Mouse (Mus musculus) intestine, embryonic 14.5 days (tissue): ENCODE measurements around the gene Ppia. TPM values are rescaled to one million over a fixed set of nuclear protein-coding genes. Genes with fewer than 3 reads are reported as not detected.
"Not testable (repeated sequence)": the region's sequence is repeated elsewhere in the genome, so short reads cannot be mapped to it uniquely, and the experiment has no call there.

ENCODE experiments used
- ATAC-seq: fragments of 200-750 bp; cut with Nextera tagmentation; replicated peaks from 2 replicates; pipeline ENCODE4 v1.8.0; 2017; ENCODE audit warnings: low read depth, moderate number of reproducible peaks, moderate TSS enrichment, moderate library complexity; ENCODE audit not compliant: low FRiP score, low TSS enrichment
- DNase-seq: peaks from one replicate; pipeline ENCODE4 v3.0.0-alpha.2; 2018; ENCODE audit warnings: low spot score
- H3K27ac ChIP-seq: fragments of 300-500 bp; sonication (generic); 2 replicates; pipeline ENCODE4 v1.5.1; 2014; ENCODE audit warnings: low read depth, mild to moderate bottlenecking, control low read depth
- H3K27me3 ChIP-seq: fragments of 300-500 bp; sonication (generic); replicated peaks from 2 replicates; pipeline ENCODE4 v1.6.1; 2014; ENCODE audit warnings: low read length, control low read depth; ENCODE audit not compliant: control insufficient read depth, insufficient read depth
- H3K36me3 ChIP-seq: fragments of 300-500 bp; sonication (generic); 2 replicates; pipeline ENCODE4 v1.6.1; 2014; ENCODE audit warnings: low read length, control low read depth; ENCODE audit not compliant: control insufficient read depth, insufficient read depth
- H3K4me1 ChIP-seq: fragments of 300-500 bp; sonication (generic); replicated peaks from 2 replicates; pipeline ENCODE4 v1.6.1; 2014; ENCODE audit warnings: low read length, control low read depth, mixed read lengths; ENCODE audit not compliant: control insufficient read depth, insufficient read depth
- H3K4me2 ChIP-seq: fragments of 300-500 bp; sonication (generic); 2 replicates; pipeline ENCODE4 v1.6.1; 2014; ENCODE audit warnings: low read length
- H3K4me3 ChIP-seq: fragments of 300-500 bp; sonication (generic); 2 replicates; pipeline ENCODE4 v1.5.1; 2014; ENCODE audit warnings: low read depth, low read length, control low read depth, mixed read lengths
- H3K9ac ChIP-seq: fragments of 300-500 bp; sonication (generic); 2 replicates; pipeline ENCODE4 v1.6.1; 2014; ENCODE audit warnings: mild to moderate bottlenecking, low read length
- H3K9me3 ChIP-seq: fragments of 300-500 bp; sonication (generic); 2 replicates; pipeline ENCODE4 v1.6.1; 2016; ENCODE audit warnings: low read length, control low read depth; ENCODE audit not compliant: control insufficient read depth
- WGBS: fragments of 180-500 bp; shearing (Covaris S2); extraction: QIAGEN DNeasy Blood & Tissue Kit; methylation state at CpG from one replicate; pipeline ENCODE4 v1.1.7; 2014; 5-methylcytosine and 5-hydroxymethylcytosine counted together
- polyA plus RNA-seq: library from polyadenylated mRNA; unstranded; fragments of >200 nt; fragmentation: Nextera tagmentation; extraction: Ambion mirVana; gene quantifications from 2 replicates; pipeline ENCODE4 v1.2.1, GENCODE M21; 2014

Ppia gene
- polyA plus RNA-seq, 1 experiment from 2014 or later, result 5,694 TPM

- Histone ChIP-seq H3K27me3 (no peaks in the 10 kb centered on the region), H3K9ac (no peak overlapping the region), H3K36me3 (peaks cover 53% of the 10 kb centered on the region), H3K4me3 (0 out of 2 replicates have a peak overlapping the region, but pooled peaks have one; percentile 97), H3K4me1 (peaks cover 16% of the 10 kb centered on the region), H3K9me3 (no peaks in the 10 kb centered on the region), H3K27ac (no peak overlapping the region), H3K4me2 (peak overlapping the region; percentile 100)
- ATAC-seq, result no peak
- 88% methylated on average over 5 of the region's 5 CpGs for WGBS
- no peak for DNase-seq
Measured at GRCm38 (mm10) chr11:6418751-6419150, 3.5 kb downstream of the Ppia start.

GRCm38 (mm10) chr11:6419156-6419555 is 3.9 kb downstream of the Ppia start:
- not testable (repeated sequence) for H3K27me3 ChIP-seq, H3K4me3 ChIP-seq, ATAC-seq, H3K9me3 ChIP-seq, H3K4me2 ChIP-seq, H3K9ac ChIP-seq, DNase-seq, H3K27ac ChIP-seq
- peaks cover 16% of the 10 kb centered on the region for H3K4me1 ChIP-seq
- peaks cover 57% of the 10 kb centered on the region for H3K36me3 ChIP-seq
- 64% methylated on average over 4 of the region's 4 CpGs for WGBS

- 26% methylated on average over 1 of the region's 1 CpGs for WGBS
- no peaks in the 10 kb centered on the region for H3K9me3 ChIP-seq
- H3K36me3 ChIP-seq, result peaks cover 62% of the 10 kb centered on the region
- no peak overlapping the region for H3K27ac ChIP-seq
- H3K4me1 ChIP-seq, result 0 out of 2 replicates have a peak, but pooled peaks cover 7% of the 10 kb centered on the region
- DNase-seq, result no peak
- ATAC-seq, result no peak
- H3K27me3 ChIP-seq, result no peaks in the 10 kb centered on the region
- H3K4me2 ChIP-seq, result no peak overlapping the region
- no peak overlapping the region for H3K9ac ChIP-seq
- no peak overlapping the region for H3K4me3 ChIP-seq
Measured at GRCm38 (mm10) chr11:6420283-6420703, 5.0 kb downstream of the Ppia start.

- Histone ChIP-seq H3K27ac (no peak overlapping the region), H3K4me3 (no peak overlapping the region), H3K9me3 (no peaks in the 10 kb centered on the region), H3K4me1 (0 out of 2 replicates have a peak, but pooled peaks cover 7% of the 10 kb centered on the region), H3K36me3 (peaks cover 67% of the 10 kb centered on the region), H3K27me3 (no peaks in the 10 kb centered on the region), H3K9ac (no peak overlapping the region), H3K4me2 (no peak overlapping the region)
- WGBS, result 72% methylated on average over 2 of the region's 2 CpGs
- DNase-seq (no peak), ATAC-seq (no peak)
Measured at GRCm38 (mm10) chr11:6420722-6421350, 5.6 kb downstream of the Ppia start.

- no peak overlapping the region for H3K4me3 ChIP-seq
- WGBS, result 94% methylated on average over 7 of the region's 7 CpGs
- H3K36me3 ChIP-seq, result peaks cover 96% of the 10 kb centered on the region
- H3K4me1 ChIP-seq, result no peaks in the 10 kb centered on the region
- H3K27me3 ChIP-seq, result no peaks in the 10 kb centered on the region
- H3K27ac ChIP-seq, result no peak overlapping the region
- H3K9ac ChIP-seq, result no peak overlapping the region
- no peak overlapping the region for H3K4me2 ChIP-seq
- ATAC-seq (no peak), DNase-seq (no peak)
- H3K9me3 ChIP-seq, result no peaks in the 10 kb centered on the region
Measured at GRCm38 (mm10) chr11:6430186-6430585, 14.9 kb downstream of the Ppia start.

GRCm38 (mm10) chr11:6436442-6436841 is 21.2 kb downstream of the Ppia start:
- H3K36me3 ChIP-seq, result peaks cover 80% of the 10 kb centered on the region

GRCm38 (mm10) chr11:6437667-6438066 is 22.4 kb downstream of the Ppia start:
- Histone ChIP-seq H3K4me3 (no peak overlapping the region), H3K9ac (no peak overlapping the region), H3K36me3 (peaks cover 70% of the 10 kb centered on the region), H3K27ac (no peak overlapping the region), H3K9me3 (no peaks in the 10 kb centered on the region), H3K27me3 (no peaks in the 10 kb centered on the region), H3K4me2 (no peak overlapping the region), H3K4me1 (peaks cover 1% of the 10 kb centered on the region; the same call in 1 of the 2 replicates)
- WGBS, result 84% methylated on average over 2 of the region's 2 CpGs
- no peak for ATAC-seq
- DNase-seq, result no peak

More at GRCm38 (mm10) chr11:6436442-6436841, 21.2 kb downstream of the Ppia start:
- Histone ChIP-seq H3K27me3 (no peaks in the 10 kb centered on the region), H3K4me3 (no peak overlapping the region), H3K9ac (no peak overlapping the region), H3K9me3 (no peaks in the 10 kb centered on the region), H3K4me1 (no peaks in the 10 kb centered on the region), H3K4me2 (no peak overlapping the region), H3K27ac (no peak overlapping the region)
- no peak for DNase-seq
- no peak for ATAC-seq
- 75% methylated on average over 8 of the region's 8 CpGs for WGBS

- DNase-seq, result no peak
- 95% methylated on average over 4 of the region's 4 CpGs for whole genome bisulfite sequencing
- Histone ChIP-seq H3K27ac (no peak overlapping the region), H3K4me2 (no peak overlapping the region), H3K9ac (no peak overlapping the region), H3K4me1 (peaks cover 8% of the 10 kb centered on the region), H3K36me3 (peaks cover 46% of the 10 kb centered on the region), H3K4me3 (no peak overlapping the region), H3K27me3 (no peaks in the 10 kb centered on the region), H3K9me3 (no peaks in the 10 kb centered on the region)
- no peak for ATAC-seq
Measured at GRCm38 (mm10) chr11:6440171-6440570, 24.9 kb downstream of the Ppia start.

- ATAC-seq (no peak), DNase-seq (no peak)
- no peak overlapping the region for H3K27ac ChIP-seq
- H3K9me3 ChIP-seq, result no peaks in the 10 kb centered on the region
- H3K4me3 ChIP-seq, result no peak overlapping the region
- H3K36me3 ChIP-seq, result peaks cover 25% of the 10 kb centered on the region
- WGBS, result 94% methylated on average over 4 of the region's 4 CpGs
- no peaks in the 10 kb centered on the region for H3K27me3 ChIP-seq
- H3K4me2 ChIP-seq, result peak overlapping the region; percentile 78; the same call in 1 of the 2 replicates
- H3K9ac ChIP-seq, result no peak overlapping the region
- peaks cover 8% of the 10 kb centered on the region for H3K4me1 ChIP-seq
Measured at GRCm38 (mm10) chr11:6442566-6442965, 27.3 kb downstream of the Ppia start.
